Mouse (Mus musculus) liver, embryonic 15.5 days (tissue): ENCODE measurements around the gene Nt5dc1. TPM values are rescaled to one million over a fixed set of nuclear protein-coding genes. Genes with fewer than 3 reads are reported as not detected.
"Not testable (repeated sequence)": the region's sequence is repeated elsewhere in the genome, so short reads cannot be mapped to it uniquely, and the experiment has no call there.

Experiments used
- ATAC-seq: fragments of 200-750 bp; cut with Nextera tagmentation; 2 replicates; pipeline ENCODE4 v1.8.0; 2017; ENCODE audit warnings: moderate number of reproducible peaks, mild to moderate bottlenecking, moderate library complexity; ENCODE audit not compliant: insufficient read depth
- H3K27ac ChIP-seq: fragments of 300-500 bp; sonication (generic); replicated peaks from 2 replicates; pipeline ENCODE4 v1.5.1; 2015; ENCODE audit warnings: mild to moderate bottlenecking, inconsistent platforms
- H3K27me3 ChIP-seq: fragments of 300-500 bp; sonication (generic); 2 replicates; pipeline ENCODE4 v1.6.1; 2015; ENCODE audit warnings: mild to moderate bottlenecking, inconsistent platforms
- H3K36me3 ChIP-seq: fragments of 300-500 bp; sonication (generic); replicated peaks from 2 replicates; pipeline ENCODE4 v1.6.1; 2015; ENCODE audit warnings: moderate library complexity, mild to moderate bottlenecking, inconsistent platforms
- H3K4me1 ChIP-seq: fragments of 300-500 bp; sonication (generic); replicated peaks from 2 replicates; pipeline ENCODE4 v1.6.1; 2015; ENCODE audit warnings: inconsistent platforms
- H3K4me2 ChIP-seq: fragments of 300-500 bp; sonication (generic); 2 replicates; pipeline ENCODE4 v1.6.1; 2015; ENCODE audit warnings: moderate library complexity, mild to moderate bottlenecking, inconsistent platforms
- H3K4me3 ChIP-seq: fragments of 300-500 bp; sonication (generic); replicated peaks from 2 replicates; pipeline ENCODE4 v1.5.1; 2015; ENCODE audit warnings: mild to moderate bottlenecking, inconsistent platforms
- H3K9ac ChIP-seq: fragments of 300-500 bp; sonication (generic); 2 replicates; pipeline ENCODE4 v1.6.1; 2015; ENCODE audit warnings: moderate library complexity, mild to moderate bottlenecking, inconsistent platforms
- H3K9me3 ChIP-seq: fragments of 300-500 bp; sonication (generic); replicated peaks from 2 replicates; pipeline ENCODE4 v1.6.1; 2016; ENCODE audit warnings: inconsistent platforms
- WGBS: fragments of 180-500 bp; shearing (Covaris S2); methylation state at CpG from one replicate; pipeline ENCODE4 v1.1.7; 2015; ENCODE audit warnings: mixed read lengths; ENCODE audit not compliant: insufficient replicate concordance; 5-methylcytosine and 5-hydroxymethylcytosine counted together
- polyA plus RNA-seq: library from polyadenylated mRNA; unstranded; fragments of >200 nt; fragmentation: Nextera tagmentation; extraction: Ambion mirVana; gene quantifications from 2 replicates; pipeline ENCODE4 v1.2.1, GENCODE M21; 2015

The Nt5dc1 gene
- polyA plus RNA-seq, 1 experiment from 2014 or later: 7.4 TPM

- Histone ChIP-seq H3K4me1 (peaks cover 21% of the 10 kb centered on the region), H3K9ac (peak overlapping the region; percentile 97), H3K36me3 (no peaks in the 10 kb centered on the region), H3K4me3 (peak overlapping the region; percentile 98), H3K9me3 (no peaks in the 10 kb centered on the region), H3K27me3 (no peaks in the 10 kb centered on the region), H3K4me2 (peak overlapping the region; percentile 85), H3K27ac (peak overlapping the region; percentile 93)
- WGBS: 16% methylated on average over 14 of the region's 14 CpGs
- ATAC-seq: peak; percentile 19
Measured at GRCm38 (mm10) chr10:34281211-34281961, 137.0 kb downstream of the Nt5dc1 start.

DNA sequence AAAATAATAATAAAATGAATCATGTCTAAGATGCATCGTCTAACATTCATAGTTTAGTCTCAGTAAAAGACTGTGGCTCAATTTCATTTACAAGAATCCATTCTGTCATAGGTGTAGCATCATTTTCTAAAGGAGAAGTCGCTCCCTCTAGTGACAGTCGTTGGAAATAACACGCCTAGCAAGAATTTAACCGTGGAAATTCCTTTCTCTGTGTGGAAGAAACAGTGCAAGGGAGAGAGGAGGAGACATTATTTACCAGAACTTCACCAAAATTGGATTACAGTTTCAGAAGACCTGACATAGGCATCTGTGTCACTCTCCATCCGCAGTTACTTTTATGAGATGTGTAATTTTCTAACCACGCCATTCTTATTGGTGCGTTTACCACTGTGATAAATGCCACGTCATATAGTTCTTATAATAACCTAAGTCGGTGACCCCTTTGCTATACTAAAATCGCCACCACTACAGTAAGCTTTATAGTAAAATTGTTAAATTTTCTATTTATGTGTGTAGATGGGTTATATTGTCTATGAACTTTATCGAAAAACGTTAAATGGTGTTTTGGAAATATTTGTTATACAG is 137.7 kb downstream of the Nt5dc1 start:
- Histone ChIP-seq H3K27ac (no peak overlapping the region), H3K9ac (peak overlapping the region; percentile 32; the same call in 1 of the 2 replicates), H3K9me3 (no peaks in the 10 kb centered on the region), H3K4me2 (peak overlapping the region; percentile 85), H3K36me3 (no peaks in the 10 kb centered on the region), H3K27me3 (no peaks in the 10 kb centered on the region), H3K4me1 (peaks cover 21% of the 10 kb centered on the region), H3K4me3 (peak overlapping the region; percentile 51)
- WGBS: 16% methylated on average over 13 of the region's 13 CpGs
- no peak for ATAC-seq

DNA sequence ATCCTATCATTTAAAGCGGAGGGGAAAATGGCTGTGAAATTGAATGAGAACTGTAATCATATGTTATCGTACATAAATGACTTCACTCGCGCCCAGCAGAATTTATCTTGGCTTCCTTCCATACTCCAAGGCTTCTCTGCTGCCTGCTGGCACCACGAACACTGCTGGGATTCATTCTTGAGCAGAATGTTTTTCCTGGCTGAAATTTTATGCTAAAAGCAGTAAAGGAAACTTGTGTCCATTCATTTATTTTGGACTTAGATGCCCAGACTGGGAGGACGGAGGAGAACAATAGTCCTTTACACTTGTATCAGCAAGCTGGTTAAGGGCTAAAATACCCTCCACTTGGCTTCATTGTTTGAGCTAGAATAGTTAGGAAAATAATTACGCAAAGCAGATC is 146.7 kb downstream of the Nt5dc1 start:
- H3K27ac ChIP-seq: no peak overlapping the region
- no peak overlapping the region for H3K4me3 ChIP-seq
- no peaks in the 10 kb centered on the region for H3K36me3 ChIP-seq
- H3K9ac ChIP-seq: no peak overlapping the region
- ATAC-seq: no peak
- H3K4me2 ChIP-seq: no peak overlapping the region
- WGBS: 62% methylated on average over 7 of the region's 7 CpGs
- H3K9me3 ChIP-seq: no peaks in the 10 kb centered on the region
- H3K27me3 ChIP-seq: no peaks in the 10 kb centered on the region
- H3K4me1 ChIP-seq: no peaks in the 10 kb centered on the region

DNA sequence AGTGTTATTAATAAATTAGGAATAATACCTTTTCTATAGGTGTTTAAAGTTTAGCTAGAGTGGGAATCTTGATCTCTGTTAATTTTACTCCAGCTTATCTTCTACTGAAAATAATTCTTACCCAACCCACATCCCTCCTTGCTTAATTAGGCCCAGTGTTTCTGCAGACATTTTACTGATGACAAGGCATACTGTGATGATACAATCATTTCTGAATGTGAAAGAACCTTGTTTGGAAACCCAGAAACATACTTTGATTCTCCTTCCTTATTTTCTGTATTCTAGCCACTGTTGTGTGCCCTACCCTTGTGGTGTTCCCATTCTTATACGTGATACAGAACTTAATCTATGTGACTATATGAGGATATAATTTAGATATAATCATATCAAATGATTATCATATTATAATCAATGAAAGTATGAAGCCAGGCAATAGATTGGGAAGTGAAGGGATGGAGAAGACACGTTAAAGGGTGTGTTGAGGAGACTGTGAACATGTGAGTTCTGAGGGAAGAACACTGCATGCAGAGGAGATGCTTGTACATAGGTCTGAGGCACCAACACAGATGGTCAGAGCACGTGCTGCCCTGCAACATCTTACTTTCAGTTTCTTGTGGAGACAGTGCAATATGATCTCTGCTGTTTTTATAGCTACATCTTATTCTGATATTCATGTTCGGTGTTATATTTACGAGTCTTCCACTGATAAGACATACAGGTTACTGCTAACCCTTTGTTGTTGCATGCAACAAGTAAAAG is 150.9 kb downstream of the Nt5dc1 start:
- no peak for ATAC-seq
- no peaks in the 10 kb centered on the region for H3K36me3 ChIP-seq
- no peaks in the 10 kb centered on the region for H3K27me3 ChIP-seq
- no peak overlapping the region for H3K4me2 ChIP-seq
- no peaks in the 10 kb centered on the region for H3K9me3 ChIP-seq
- no peak overlapping the region for H3K9ac ChIP-seq
- no peak overlapping the region for H3K4me3 ChIP-seq
- H3K27ac ChIP-seq: no peak overlapping the region
- 54% methylated on average over 5 of the region's 5 CpGs for WGBS
- H3K4me1 ChIP-seq: no peaks in the 10 kb centered on the region

DNA sequence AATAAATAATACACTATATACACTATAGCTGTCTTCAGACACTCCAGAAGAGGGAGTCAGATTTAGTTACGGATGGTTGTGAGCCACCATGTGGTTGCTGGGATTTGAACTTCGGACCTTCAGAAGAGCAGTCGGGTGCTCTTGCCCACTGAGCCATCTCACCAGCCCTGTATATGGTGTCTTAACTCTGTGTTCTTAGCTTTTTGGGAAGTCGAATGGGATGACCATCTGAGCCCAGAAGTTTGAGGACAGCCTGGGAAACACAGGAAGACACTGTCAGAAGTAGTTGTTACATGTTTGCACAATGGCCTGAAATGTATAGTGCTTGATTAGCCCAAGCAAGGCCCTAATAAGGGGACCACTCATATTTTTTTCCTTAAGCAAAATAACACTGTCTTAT is 153.2 kb downstream of the Nt5dc1 start:
- H3K9me3 ChIP-seq: no peaks in the 10 kb centered on the region
- H3K4me3 ChIP-seq: no peak overlapping the region
- no peaks in the 10 kb centered on the region for H3K4me1 ChIP-seq
- 53% methylated on average over 4 of the region's 4 CpGs for whole genome bisulfite sequencing
- no peaks in the 10 kb centered on the region for H3K27me3 ChIP-seq
- H3K9ac ChIP-seq: no peak overlapping the region
- H3K36me3 ChIP-seq: no peaks in the 10 kb centered on the region
- H3K27ac ChIP-seq: no peak overlapping the region
- no peak overlapping the region for H3K4me2 ChIP-seq
- ATAC-seq: no peak

GRCm38 (mm10) chr10:34252833-34253232 is 165.5 kb downstream of the Nt5dc1 start:
- H3K4me2 ChIP-seq, H3K36me3 ChIP-seq, H3K9ac ChIP-seq, H3K9me3 ChIP-seq, ATAC-seq, H3K4me3 ChIP-seq, H3K4me1 ChIP-seq, H3K27ac ChIP-seq, H3K27me3 ChIP-seq: not testable (repeated sequence)
- WGBS: 72% methylated on average over 9 of the region's 9 CpGs

GRCm38 (mm10) chr10:34249594-34249993 is 168.8 kb downstream of the Nt5dc1 start:
- no peak overlapping the region for H3K27ac ChIP-seq
- WGBS: 7% methylated on average over 2 of the region's 2 CpGs

DNA sequence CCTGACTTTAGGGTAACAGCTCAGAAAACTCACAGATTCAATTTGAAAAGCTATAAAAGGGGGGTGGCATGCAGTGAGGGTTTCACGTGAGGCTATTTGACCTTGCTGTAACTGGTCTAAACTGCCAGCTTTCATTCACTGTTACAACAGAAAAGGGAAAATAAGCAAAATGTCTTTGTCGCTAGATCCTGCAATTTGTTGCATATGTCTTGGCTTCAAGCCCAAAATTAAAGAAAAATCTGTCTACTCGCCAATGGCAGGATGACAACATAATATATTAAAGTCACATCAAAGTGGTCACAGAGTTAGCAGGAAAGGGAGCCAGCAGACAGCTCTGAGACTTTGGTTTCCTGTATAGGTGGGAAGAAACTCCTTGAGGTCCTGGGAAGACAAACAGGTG is 170.6 kb downstream of the Nt5dc1 start:
- no peak for ATAC-seq
- WGBS: 49% methylated on average over 3 of the region's 3 CpGs
- no peak overlapping the region for H3K9ac ChIP-seq

More at GRCm38 (mm10) chr10:34249594-34249993, 168.8 kb downstream of the Nt5dc1 start:
- H3K27me3 ChIP-seq: no peaks in the 10 kb centered on the region
- no peaks in the 10 kb centered on the region for H3K9me3 ChIP-seq
- no peak for ATAC-seq
- no peaks in the 10 kb centered on the region for H3K36me3 ChIP-seq
- no peak overlapping the region for H3K9ac ChIP-seq
- H3K4me2 ChIP-seq: no peak overlapping the region
- no peaks in the 10 kb centered on the region for H3K4me1 ChIP-seq
- no peak overlapping the region for H3K4me3 ChIP-seq

GRCm38 (mm10) chr10:34246106-34246505 is 172.2 kb downstream of the Nt5dc1 start:
- Histone ChIP-seq H3K9me3 (no peaks in the 10 kb centered on the region), H3K27me3 (no peaks in the 10 kb centered on the region), H3K4me1 (no peaks in the 10 kb centered on the region), H3K4me2 (no peak overlapping the region), H3K9ac (no peak overlapping the region), H3K4me3 (no peak overlapping the region), H3K27ac (no peak overlapping the region), H3K36me3 (no peaks in the 10 kb centered on the region)
- ATAC-seq: no peak
- 37% methylated on average over 2 of the region's 2 CpGs for WGBS

More for the DNA sequence above, 170.6 kb downstream of the Nt5dc1 start:
- H3K4me1 ChIP-seq: no peaks in the 10 kb centered on the region
- H3K27me3 ChIP-seq: no peaks in the 10 kb centered on the region
- H3K36me3 ChIP-seq: no peaks in the 10 kb centered on the region
- H3K4me2 ChIP-seq: no peak overlapping the region
- H3K27ac ChIP-seq: no peak overlapping the region
- H3K9me3 ChIP-seq: no peaks in the 10 kb centered on the region
- no peak overlapping the region for H3K4me3 ChIP-seq

DNA sequence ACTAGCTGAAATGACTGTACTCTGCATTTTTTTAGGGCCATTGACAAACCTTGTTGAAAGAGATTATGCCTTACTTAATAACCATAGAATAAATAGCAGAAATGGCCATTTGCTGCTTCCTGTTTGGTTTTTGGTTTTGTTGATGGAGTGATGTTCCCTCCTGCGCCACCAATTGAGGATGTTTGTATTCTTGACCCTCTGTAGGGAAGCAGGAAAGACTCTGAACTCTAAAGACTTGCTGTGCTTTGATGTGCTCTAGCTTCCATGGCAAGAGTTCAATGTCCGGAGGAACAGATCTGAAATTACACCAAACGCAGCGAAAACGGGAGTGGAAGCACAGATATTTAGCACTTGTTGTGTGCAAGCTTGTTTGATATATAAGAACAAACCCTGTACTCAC is 173.6 kb downstream of the Nt5dc1 start:
- 63% methylated on average over 5 of the region's 5 CpGs for WGBS
- ATAC-seq: no peak
- Histone ChIP-seq H3K27ac (no peak overlapping the region), H3K27me3 (no peaks in the 10 kb centered on the region), H3K9me3 (no peaks in the 10 kb centered on the region), H3K4me1 (0 out of 2 replicates have a peak, but pooled peaks cover 2% of the 10 kb centered on the region), H3K9ac (no peak overlapping the region), H3K4me3 (no peak overlapping the region), H3K4me2 (no peak overlapping the region), H3K36me3 (no peaks in the 10 kb centered on the region)

- peak; percentile 92 for ATAC-seq
- WGBS: 32% methylated on average over 4 of the region's 4 CpGs
- H3K4me2 ChIP-seq: peak overlapping the region; percentile 49
Measured at GRCm38 (mm10) chr10:34238536-34238935, 179.8 kb downstream of the Nt5dc1 start.

More at GRCm38 (mm10) chr10:34238536-34238935, 179.8 kb downstream of the Nt5dc1 start:
- H3K27me3 ChIP-seq: no peaks in the 10 kb centered on the region
- no peak overlapping the region for H3K9ac ChIP-seq
- H3K4me3 ChIP-seq: no peak overlapping the region
- peak overlapping the region; percentile 61 for H3K27ac ChIP-seq
- H3K9me3 ChIP-seq: no peaks in the 10 kb centered on the region
- peaks cover 20% of the 10 kb centered on the region for H3K4me1 ChIP-seq
- H3K36me3 ChIP-seq: no peaks in the 10 kb centered on the region
